Mouse (Mus musculus) liver, embryonic 11.5 days (tissue): ENCODE results near the gene Hdac7. TPM values are rescaled to one million over a fixed set of nuclear protein-coding genes. Genes with fewer than 3 reads are reported as not detected.
A peak's percentile ranks its signal among the peaks of the same experiment; 100 is the strongest.

ENCODE experiments used
- ATAC-seq: fragments of 200-750 bp; cut with Nextera tagmentation; replicated peaks from 2 replicates; pipeline ENCODE4 v1.8.0; 2017; ENCODE audit warnings: moderate number of reproducible peaks, mild to moderate bottlenecking, moderate TSS enrichment, moderate library complexity; ENCODE audit not compliant: low FRiP score
- DNase-seq: peaks from one replicate; pipeline ENCODE4 v3.0.0-alpha.2; 2017; ENCODE audit warnings: low spot score
- H3K27ac ChIP-seq: fragments of 300-500 bp; sonication (generic); 2 replicates; pipeline ENCODE4 v1.5.1; 2014; ENCODE audit warnings: mild to moderate bottlenecking, low read depth, low read length, control low read depth
- H3K27me3 ChIP-seq: fragments of 300-500 bp; sonication (generic); replicated peaks from 2 replicates; pipeline ENCODE4 v1.6.1; 2014; ENCODE audit warnings: low read length, mixed read lengths; ENCODE audit not compliant: control insufficient read depth, insufficient read depth
- H3K36me3 ChIP-seq: fragments of 300-500 bp; sonication (generic); 2 replicates; pipeline ENCODE4 v1.6.1; 2014; ENCODE audit warnings: mild to moderate bottlenecking, low read length, moderate library complexity, mixed read lengths; ENCODE audit not compliant: control insufficient read depth, insufficient read depth
- H3K4me1 ChIP-seq: fragments of 300-500 bp; sonication (generic); replicated peaks from 2 replicates; pipeline ENCODE4 v1.6.1; 2014; ENCODE audit warnings: low read length, mixed read lengths; ENCODE audit not compliant: control insufficient read depth, insufficient read depth
- H3K4me2 ChIP-seq: fragments of 300-500 bp; sonication (generic); 2 replicates; pipeline ENCODE4 v1.6.1; 2014; ENCODE audit warnings: mild to moderate bottlenecking, control low read depth, moderate library complexity
- H3K4me3 ChIP-seq: fragments of 300-500 bp; sonication (generic); 2 replicates; pipeline ENCODE4 v1.5.1; 2014; ENCODE audit warnings: low read depth, low read length, control low read depth
- H3K9ac ChIP-seq: fragments of 300-500 bp; sonication (generic); 2 replicates; pipeline ENCODE4 v1.6.1; 2014; ENCODE audit warnings: low read depth, low read length, control low read depth
- H3K9me3 ChIP-seq: fragments of 300-500 bp; sonication (generic); 2 replicates; pipeline ENCODE4 v1.6.1; 2016; ENCODE audit warnings: low read length, inconsistent platforms, mixed read lengths; ENCODE audit not compliant: control insufficient read depth
- WGBS: fragments of 180-500 bp; shearing (Covaris S2); extraction: QIAGEN DNeasy Blood & Tissue Kit; methylation state at CpG from one replicate; pipeline ENCODE4 v1.1.7; 2014; 5-methylcytosine and 5-hydroxymethylcytosine counted together
- polyA plus RNA-seq: library from polyadenylated mRNA; unstranded; fragments of >200 nt; fragmentation: Nextera tagmentation; extraction: Ambion mirVana; gene quantifications from 2 replicates; pipeline ENCODE4 v1.2.1, GENCODE M21; 2014

Gene Hdac7
- 28.1 and 33.5 TPM in 2 replicates for polyA plus RNA-seq

- peaks cover 62% of the 10 kb centered on the region for H3K4me1 ChIP-seq
- H3K36me3 ChIP-seq: no peaks in the 10 kb centered on the region
- H3K9ac ChIP-seq: peak within 1 kb of the TSS; percentile 74
- DNase-seq (no peak), ATAC-seq (peak; percentile 79)
- peak within 1 kb of the TSS; percentile 70 for H3K4me2 ChIP-seq
- H3K9me3 ChIP-seq: no peaks in the 10 kb centered on the region
- WGBS: 36% methylated on average over 19 of the region's 19 CpGs
- no peaks in the 10 kb centered on the region for H3K27me3 ChIP-seq
- peak within 1 kb of the TSS; percentile 47 for H3K4me3 ChIP-seq
- H3K27ac ChIP-seq: peak within 1 kb of the TSS; percentile 85
Measured at GRCm38 (mm10) chr15:97844037-97845034, at the start of gene Hdac7. TSS of gene Hdac7 (minus strand) at chr15:97844502.

GRCm38 (mm10) chr15:97892506-97892905 lies 48.2 kb upstream of the Hdac7 start:
- no peak for DNase-seq
- WGBS: 29% methylated on average over 8 of the region's 8 CpGs
- Histone ChIP-seq H3K9ac (no peak overlapping the region), H3K27ac (no peak overlapping the region), H3K4me1 (peaks cover 2% of the 10 kb centered on the region; the same call in 1 of the 2 replicates), H3K27me3 (no peaks in the 10 kb centered on the region), H3K4me3 (no peak overlapping the region), H3K9me3 (no peaks in the 10 kb centered on the region), H3K4me2 (no peak overlapping the region), H3K36me3 (no peaks in the 10 kb centered on the region)
- ATAC-seq: 0 out of 2 replicates have a peak, but pooled peaks have one; percentile 20

GRCm38 (mm10) chr15:97890450-97890849 lies 46.1 kb upstream of the Hdac7 start:
- no peak for DNase-seq
- H3K36me3 ChIP-seq: no peaks in the 10 kb centered on the region
- H3K4me1 ChIP-seq: peaks cover 2% of the 10 kb centered on the region; the same call in 1 of the 2 replicates
- no peaks in the 10 kb centered on the region for H3K27me3 ChIP-seq
- no peak for ATAC-seq
- H3K4me2 ChIP-seq: no peak overlapping the region
- H3K27ac ChIP-seq: no peak overlapping the region
- no peak overlapping the region for H3K9ac ChIP-seq
- WGBS: 82% methylated on average over 10 of the region's 10 CpGs
- no peak overlapping the region for H3K4me3 ChIP-seq
- H3K9me3 ChIP-seq: no peaks in the 10 kb centered on the region

- ATAC-seq (no peak), DNase-seq (no peak)
- H3K36me3 ChIP-seq: no peaks in the 10 kb centered on the region
- no peak overlapping the region for H3K4me3 ChIP-seq
- H3K4me1 ChIP-seq: peaks cover 2% of the 10 kb centered on the region; the same call in 1 of the 2 replicates
- H3K27ac ChIP-seq: no peak overlapping the region
- WGBS: 69% methylated on average over 11 of the region's 11 CpGs
- no peaks in the 10 kb centered on the region for H3K27me3 ChIP-seq
- no peaks in the 10 kb centered on the region for H3K9me3 ChIP-seq
- no peak overlapping the region for H3K9ac ChIP-seq
- no peak overlapping the region for H3K4me2 ChIP-seq
Measured at GRCm38 (mm10) chr15:97890017-97890416, 45.7 kb upstream of the Hdac7 start.

DNA sequence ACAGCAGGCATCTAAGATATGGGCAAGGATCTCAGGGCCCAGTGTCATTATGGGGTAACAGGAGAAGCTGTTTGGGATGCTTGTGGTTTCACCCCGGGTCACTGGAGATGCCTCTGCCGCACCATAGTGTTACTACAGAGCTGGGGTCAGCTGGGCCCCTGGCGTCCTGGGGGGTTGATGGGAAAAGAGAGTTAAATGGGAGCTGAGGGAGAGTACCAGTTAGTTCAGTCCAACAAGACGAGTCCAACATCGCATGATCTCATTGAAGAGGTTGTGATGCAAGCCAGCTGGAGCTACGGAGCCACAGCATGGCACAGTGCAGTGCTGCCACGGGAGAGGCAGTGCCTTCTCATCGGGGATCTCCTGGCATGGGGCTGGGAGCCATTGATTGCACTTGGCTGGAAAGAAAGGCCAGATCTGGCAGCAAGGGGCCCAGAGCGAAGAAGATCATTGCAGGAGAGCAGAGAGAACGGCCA lies 43.3 kb upstream of the Hdac7 start:
- Histone ChIP-seq H3K9me3 (no peaks in the 10 kb centered on the region), H3K4me1 (0 out of 2 replicates have a peak, but pooled peaks cover 2% of the 10 kb centered on the region), H3K4me2 (no peak overlapping the region), H3K36me3 (no peaks in the 10 kb centered on the region), H3K9ac (no peak overlapping the region), H3K4me3 (no peak overlapping the region), H3K27ac (no peak overlapping the region), H3K27me3 (no peaks in the 10 kb centered on the region)
- DNase-seq (no peak), ATAC-seq (no peak)
- 81% methylated on average over 10 of the region's 10 CpGs for WGBS

DNA sequence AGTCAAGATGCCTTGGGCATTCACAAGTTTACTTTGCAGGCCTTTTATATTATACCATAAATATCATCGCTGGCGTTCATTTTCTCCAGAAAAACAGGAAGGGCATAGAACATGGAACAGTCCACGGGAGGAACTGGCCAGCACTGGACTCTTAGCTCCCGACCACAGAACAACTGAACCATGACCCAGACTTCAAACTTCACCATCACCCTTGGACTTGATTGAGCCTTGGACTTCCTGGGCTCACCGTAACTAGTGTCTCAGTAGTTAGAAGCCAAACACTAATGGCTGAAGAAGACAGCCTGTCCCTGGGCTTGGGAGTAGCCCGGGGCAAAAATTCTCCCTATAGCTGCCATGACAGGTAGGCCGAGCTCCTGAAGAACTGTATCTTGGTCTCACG lies 37.1 kb upstream of the Hdac7 start:
- Histone ChIP-seq H3K9ac (no peak overlapping the region), H3K27ac (no peak overlapping the region), H3K4me1 (no peaks in the 10 kb centered on the region), H3K4me2 (no peak overlapping the region), H3K27me3 (no peaks in the 10 kb centered on the region; the same call in 1 of the 2 replicates), H3K9me3 (no peaks in the 10 kb centered on the region), H3K36me3 (no peaks in the 10 kb centered on the region), H3K4me3 (no peak overlapping the region)
- WGBS: 81% methylated on average over 8 of the region's 8 CpGs
- ATAC-seq: no peak
- DNase-seq: no peak

GRCm38 (mm10) chr15:97880441-97880840 lies 36.1 kb upstream of the Hdac7 start:
- no peak overlapping the region for H3K4me2 ChIP-seq
- ATAC-seq (no peak), DNase-seq (no peak)
- H3K9me3 ChIP-seq: no peaks in the 10 kb centered on the region
- H3K27me3 ChIP-seq: no peaks in the 10 kb centered on the region; the same call in 1 of the 2 replicates
- H3K4me1 ChIP-seq: no peaks in the 10 kb centered on the region
- H3K36me3 ChIP-seq: no peaks in the 10 kb centered on the region
- no peak overlapping the region for H3K4me3 ChIP-seq
- no peak overlapping the region for H3K9ac ChIP-seq
- no peak overlapping the region for H3K27ac ChIP-seq
- WGBS: 63% methylated on average over 9 of the region's 9 CpGs

DNA sequence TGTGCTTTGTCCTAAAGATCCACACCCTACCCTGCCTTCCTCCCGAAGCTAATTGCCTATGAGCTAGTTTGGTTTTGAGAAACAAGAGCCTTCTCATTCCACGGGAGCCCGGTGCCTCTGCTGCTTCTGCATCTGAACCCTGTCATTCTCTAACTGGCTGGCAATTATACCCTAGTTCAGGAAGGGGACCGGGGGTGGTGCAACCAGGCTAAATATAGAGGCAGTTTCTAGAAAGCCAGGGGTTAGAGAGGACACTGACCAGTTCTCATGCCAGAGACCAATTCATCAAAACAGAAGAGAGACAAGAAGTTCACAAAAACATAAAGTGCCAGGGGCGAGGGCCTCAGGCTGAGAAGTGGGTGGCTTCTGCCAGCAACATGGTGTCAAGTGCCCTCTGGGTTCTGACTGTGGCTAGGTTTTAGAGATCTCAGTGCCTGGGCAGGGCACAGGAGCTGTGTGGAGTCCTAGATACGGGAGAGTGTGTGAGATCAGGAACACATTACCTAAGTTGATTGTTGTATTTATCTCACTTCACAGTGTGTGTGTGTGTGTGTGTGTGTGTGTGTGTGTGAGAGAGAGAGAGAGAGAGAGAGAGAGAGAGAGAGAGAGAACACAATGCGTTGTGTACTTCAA lies 34.5 kb upstream of the Hdac7 start:
- WGBS: 60% methylated on average over 7 of the region's 7 CpGs
- H3K36me3 ChIP-seq: no peaks in the 10 kb centered on the region

More for the DNA sequence above, 34.5 kb upstream of the Hdac7 start:
- H3K4me1 ChIP-seq: no peaks in the 10 kb centered on the region
- H3K9ac ChIP-seq: no peak overlapping the region
- H3K4me2 ChIP-seq: no peak overlapping the region
- no peaks in the 10 kb centered on the region; the same call in 1 of the 2 replicates for H3K27me3 ChIP-seq
- H3K4me3 ChIP-seq: no peak overlapping the region
- ATAC-seq (no peak), DNase-seq (no peak)
- no peaks in the 10 kb centered on the region for H3K9me3 ChIP-seq
- H3K27ac ChIP-seq: no peak overlapping the region
